Mouse (Mus musculus): Measurements from ENCODE around the gene Olfr761. TPM values are rescaled to one million over a fixed set of nuclear protein-coding genes. Genes with fewer than 3 reads are reported as not detected.

Gene Olfr761
- polyA plus RNA-seq (2014; fragmentation: Illumina TruSeq; extraction: RNeasy Lipid Tissue Mini Kit (QIAGEN cat#74804); ENCODE audit: low read depth, low replicate concordance) = not detected

DNA sequence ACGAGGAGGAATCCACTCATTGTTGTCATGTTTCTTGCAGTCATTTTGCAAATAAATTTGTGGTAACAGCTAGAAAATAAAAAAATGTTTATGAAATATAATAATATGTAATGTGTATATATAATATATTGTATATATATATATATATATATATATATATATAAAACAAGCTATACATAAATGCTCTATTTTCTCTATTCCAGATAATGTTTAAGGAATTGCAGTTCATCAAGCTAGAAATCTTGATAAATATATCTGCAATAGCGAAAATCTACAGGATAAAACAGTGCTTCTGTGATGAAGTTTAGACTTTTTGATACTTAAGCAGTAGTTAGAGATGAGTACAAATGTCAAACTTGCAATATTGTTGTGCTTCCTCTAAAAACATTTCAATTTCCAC is at the start of gene Olfr761:
Gene Olfr761 (minus strand): TSS at position 101 of the 400 bp plus-strand sequence.

DNA sequence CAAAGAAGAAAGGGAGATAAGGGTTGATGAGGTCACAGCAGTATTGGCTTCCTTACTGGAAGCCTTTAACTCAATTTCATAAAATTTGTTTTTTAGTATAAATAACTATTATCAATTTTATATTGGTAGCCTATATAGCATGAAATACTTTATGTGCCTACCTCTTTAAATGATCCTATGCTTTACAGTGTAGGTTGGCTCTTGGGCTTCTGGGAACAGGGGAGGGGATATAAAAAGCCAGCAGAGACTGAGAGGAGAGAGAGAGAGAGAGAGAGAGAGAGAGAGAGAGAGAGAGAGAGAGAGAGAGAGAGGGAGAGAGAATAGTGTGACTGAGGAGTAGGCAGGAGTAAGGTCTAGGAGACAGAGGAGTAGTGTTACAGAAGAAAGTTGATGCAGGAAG is 32.6 kb downstream of the Olfr761 start, which contains the start of gene Olfr128:
Gene Olfr128 (plus strand): TSS at position 301 of the 400 bp plus-strand sequence.

Other genes with a start within 250 kb of the Olfr761 start
- gene Olfr120, start 231.3 kb downstream of the Olfr761 start, polyA plus RNA-seq (2014; fragmentation: Illumina TruSeq; extraction: RNeasy Lipid Tissue Mini Kit (QIAGEN cat#74804); ENCODE audit: low read depth, low replicate concordance) = not detected
- gene Olfr121, start 204.2 kb downstream of the Olfr761 start, polyA plus RNA-seq (2014; fragmentation: Illumina TruSeq; extraction: RNeasy Lipid Tissue Mini Kit (QIAGEN cat#74804); ENCODE audit: low read depth, low replicate concordance) = not detected
- not detected for gene Olfr122, start 184.5 kb downstream of the Olfr761 start, polyA plus RNA-seq (2014; fragmentation: Illumina TruSeq; extraction: RNeasy Lipid Tissue Mini Kit (QIAGEN cat#74804); ENCODE audit: low read depth, low replicate concordance)
- gene Olfr123, start 159.6 kb downstream of the Olfr761 start, polyA plus RNA-seq (2014; fragmentation: Illumina TruSeq; extraction: RNeasy Lipid Tissue Mini Kit (QIAGEN cat#74804); ENCODE audit: low read depth, low replicate concordance) = not detected
- gene Olfr124, start 153.2 kb downstream of the Olfr761 start, polyA plus RNA-seq (2014; fragmentation: Illumina TruSeq; extraction: RNeasy Lipid Tissue Mini Kit (QIAGEN cat#74804); ENCODE audit: low read depth, low replicate concordance) = not detected
- gene Olfr125, start 120.1 kb downstream of the Olfr761 start, polyA plus RNA-seq (2014; fragmentation: Illumina TruSeq; extraction: RNeasy Lipid Tissue Mini Kit (QIAGEN cat#74804); ENCODE audit: low read depth, low replicate concordance) = not detected
- gene Olfr126, start 105.6 kb downstream of the Olfr761 start, polyA plus RNA-seq (2014; fragmentation: Illumina TruSeq; extraction: RNeasy Lipid Tissue Mini Kit (QIAGEN cat#74804); ENCODE audit: low read depth, low replicate concordance) = not detected
- not detected for gene Olfr127, start 52.6 kb downstream of the Olfr761 start, polyA plus RNA-seq (2014; fragmentation: Illumina TruSeq; extraction: RNeasy Lipid Tissue Mini Kit (QIAGEN cat#74804); ENCODE audit: low read depth, low replicate concordance)
- gene Olfr128, start 32.5 kb downstream of the Olfr761 start, polyA plus RNA-seq (2014; fragmentation: Illumina TruSeq; extraction: RNeasy Lipid Tissue Mini Kit (QIAGEN cat#74804); ENCODE audit: low read depth, low replicate concordance) = not detected
- not detected for gene Olfr129, start 107.0 kb upstream of the Olfr761 start, polyA plus RNA-seq (2014; fragmentation: Illumina TruSeq; extraction: RNeasy Lipid Tissue Mini Kit (QIAGEN cat#74804); ENCODE audit: low read depth, low replicate concordance)
- not detected for gene Olfr130, start 110.8 kb upstream of the Olfr761 start, polyA plus RNA-seq (2014; fragmentation: Illumina TruSeq; extraction: RNeasy Lipid Tissue Mini Kit (QIAGEN cat#74804); ENCODE audit: low read depth, low replicate concordance)
- gene Olfr131, start 135.6 kb upstream of the Olfr761 start, polyA plus RNA-seq (2014; fragmentation: Illumina TruSeq; extraction: RNeasy Lipid Tissue Mini Kit (QIAGEN cat#74804); ENCODE audit: low read depth, low replicate concordance) = not detected
- not detected for gene Olfr132, start 181.4 kb upstream of the Olfr761 start, polyA plus RNA-seq (2014; fragmentation: Illumina TruSeq; extraction: RNeasy Lipid Tissue Mini Kit (QIAGEN cat#74804); ENCODE audit: low read depth, low replicate concordance)
- gene Olfr133, start 192.2 kb upstream of the Olfr761 start, polyA plus RNA-seq (2014; fragmentation: Illumina TruSeq; extraction: RNeasy Lipid Tissue Mini Kit (QIAGEN cat#74804); ENCODE audit: low read depth, low replicate concordance) = not detected
- not detected for gene Olfr134, start 218.3 kb upstream of the Olfr761 start, polyA plus RNA-seq (2014; fragmentation: Illumina TruSeq; extraction: RNeasy Lipid Tissue Mini Kit (QIAGEN cat#74804); ENCODE audit: low read depth, low replicate concordance)